Mouse (Mus musculus) lung, adult 2 months (tissue): ENCODE data around the gene Adm.

ENCODE experiments used
- CTCF ChIP-seq: fragments of 200-500 bp; IDR thresholded peaks from 2 replicates; pipeline ENCODE4 v1.5.1; 2011; ENCODE audit warnings: mild to moderate bottlenecking, low read length, control low read depth; ENCODE audit not compliant: insufficient read depth
- POLR2A ChIP-seq: fragments of 200-500 bp; IDR thresholded peaks from 2 replicates; pipeline ENCODE4 v1.6.1; 2011; ENCODE audit warnings: low read depth, mild to moderate bottlenecking, control low read depth, low read length, borderline replicate concordance; ENCODE audit errors: extremely low read depth

GRCm38 (mm10) chr7:110648455-110649085 lies 21.1 kb downstream of the Adm start:
- TF ChIP-seq CTCF (no peak), POLR2A (no peak)
